Mouse (Mus musculus): ENCODE results near the gene Olfr520. TPM values are rescaled to one million over a fixed set of nuclear protein-coding genes. Genes with fewer than 3 reads are reported as not detected.

Gene Olfr520
- polyA plus RNA-seq, 1 experiment from 2014 or later: not detected

- Histone ChIP-seq H3K4me3 (ENCODE audit: low read depth, low read length) (no peak overlapping the region), H3K4me1 (ENCODE audit: control insufficient read depth, insufficient read depth, low read length) (no peaks in the 10 kb centered on the region), H3K27ac (ENCODE audit: low read depth, low read length) (no peak overlapping the region), H3K27me3 (ENCODE audit: control insufficient read depth, insufficient read depth, low read length) (no peaks in the 10 kb centered on the region), H3K9ac (ENCODE audit: low read length) (no peak overlapping the region), H3K36me3 (ENCODE audit: control insufficient read depth, insufficient read depth, low read length) (no peaks in the 10 kb centered on the region), H3K4me2 (ENCODE audit: low read depth) (no peak overlapping the region), H3K9me3 (ENCODE audit: control insufficient read depth, low read length) (no peaks in the 10 kb centered on the region)
- ATAC-seq (ENCODE audit: insufficient read depth, low FRiP score, low TSS enrichment): no peak
- WGBS: 87% methylated on average over 6 of the region's 6 CpGs
- DNase-seq (ENCODE audit: low spot score): no peak
Observed at GRCm38 (mm10) chr7:99707671-99708070, 22.4 kb upstream of the Olfr520 start.

DNA sequence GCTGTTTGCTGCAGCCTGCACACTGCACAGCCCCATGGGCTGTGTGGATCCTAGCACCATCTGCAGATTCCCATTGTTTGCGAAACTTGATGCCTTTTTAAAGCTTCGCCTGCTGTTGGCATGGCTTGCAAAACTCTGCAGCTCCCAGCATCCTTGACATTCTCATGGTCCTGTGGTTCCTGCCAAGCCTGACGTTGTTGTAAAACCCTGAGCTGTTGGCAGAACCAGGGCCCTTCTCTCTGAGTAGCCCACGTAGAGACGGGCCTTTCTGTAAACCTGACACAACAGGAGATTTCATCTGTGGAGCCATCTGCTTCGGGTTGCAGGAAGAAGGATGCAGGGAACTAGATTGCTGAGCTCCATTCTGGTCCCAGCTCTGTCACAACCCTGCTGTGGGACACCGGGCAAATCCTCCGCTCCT, 21.8 kb upstream of the Olfr520 start:
- Histone ChIP-seq H3K36me3 (ENCODE audit: control insufficient read depth, insufficient read depth, low read length) (no peaks in the 10 kb centered on the region), H3K4me1 (ENCODE audit: control insufficient read depth, insufficient read depth, low read length) (no peaks in the 10 kb centered on the region), H3K9ac (ENCODE audit: low read length) (no peak overlapping the region), H3K27ac (ENCODE audit: low read depth, low read length) (no peak overlapping the region), H3K4me3 (ENCODE audit: low read depth, low read length) (no peak overlapping the region), H3K9me3 (ENCODE audit: control insufficient read depth, low read length) (no peaks in the 10 kb centered on the region), H3K4me2 (ENCODE audit: low read depth) (no peak overlapping the region), H3K27me3 (ENCODE audit: control insufficient read depth, insufficient read depth, low read length) (no peaks in the 10 kb centered on the region)
- no peak for ATAC-seq (ENCODE audit: insufficient read depth, low FRiP score, low TSS enrichment)
- 67% methylated on average over 8 of the region's 8 CpGs for WGBS
- DNase-seq (ENCODE audit: low spot score): no peak

GRCm38 (mm10) chr7:99708750-99709149, 21.3 kb upstream of the Olfr520 start:
- Histone ChIP-seq H3K4me1 (ENCODE audit: control insufficient read depth, insufficient read depth, low read length) (no peaks in the 10 kb centered on the region), H3K36me3 (ENCODE audit: control insufficient read depth, insufficient read depth, low read length) (no peaks in the 10 kb centered on the region), H3K4me3 (ENCODE audit: low read depth, low read length) (no peak overlapping the region), H3K9ac (ENCODE audit: low read length) (no peak overlapping the region), H3K4me2 (ENCODE audit: low read depth) (no peak overlapping the region), H3K27me3 (ENCODE audit: control insufficient read depth, insufficient read depth, low read length) (no peaks in the 10 kb centered on the region), H3K9me3 (ENCODE audit: control insufficient read depth, low read length) (no peaks in the 10 kb centered on the region), H3K27ac (ENCODE audit: low read depth, low read length) (no peak overlapping the region)
- WGBS: 62% methylated on average over 5 of the region's 5 CpGs
- DNase-seq (ENCODE audit: low spot score): no peak
- no peak for ATAC-seq (ENCODE audit: insufficient read depth, low FRiP score, low TSS enrichment)

GRCm38 (mm10) chr7:99709992-99710391, 20.1 kb upstream of the Olfr520 start:
- no peak overlapping the region for H3K4me2 ChIP-seq (ENCODE audit: low read depth)
- no peaks in the 10 kb centered on the region for H3K4me1 ChIP-seq (ENCODE audit: control insufficient read depth, insufficient read depth, low read length)
- H3K9ac ChIP-seq (ENCODE audit: low read length): no peak overlapping the region
- no peak overlapping the region for H3K27ac ChIP-seq (ENCODE audit: low read depth, low read length)
- no peaks in the 10 kb centered on the region for H3K27me3 ChIP-seq (ENCODE audit: control insufficient read depth, insufficient read depth, low read length)
- DNase-seq (ENCODE audit: low spot score) (no peak), ATAC-seq (ENCODE audit: insufficient read depth, low FRiP score, low TSS enrichment) (no peak)
- no peak overlapping the region for H3K4me3 ChIP-seq (ENCODE audit: low read depth, low read length)
- WGBS: 60% methylated on average over 7 of the region's 7 CpGs
- H3K9me3 ChIP-seq (ENCODE audit: control insufficient read depth, low read length): no peaks in the 10 kb centered on the region
- H3K36me3 ChIP-seq (ENCODE audit: control insufficient read depth, insufficient read depth, low read length): no peaks in the 10 kb centered on the region

DNA sequence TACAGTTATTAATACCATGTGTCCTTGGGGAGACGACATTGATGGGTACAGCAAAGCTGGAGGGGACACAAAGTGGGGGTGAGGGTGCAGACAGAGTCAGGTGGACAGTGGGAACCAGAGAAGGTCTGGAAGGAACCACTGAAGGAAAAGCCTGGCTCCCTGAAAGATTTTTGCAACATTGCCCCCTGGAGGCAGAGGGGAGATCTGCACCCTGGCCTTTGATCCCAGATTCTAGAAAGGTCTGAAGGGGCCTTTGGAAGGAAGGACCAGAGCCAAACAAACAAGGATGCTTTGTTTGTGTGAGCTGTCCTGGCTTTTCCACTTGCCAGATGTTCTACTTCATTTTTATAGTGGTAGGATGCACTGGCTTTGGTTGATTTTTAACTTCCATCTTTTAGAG, 19.6 kb upstream of the Olfr520 start:
- H3K9ac ChIP-seq (ENCODE audit: low read length): no peak overlapping the region
- 27% methylated on average over 1 of the region's 1 CpGs for WGBS
- no peaks in the 10 kb centered on the region for H3K36me3 ChIP-seq (ENCODE audit: control insufficient read depth, insufficient read depth, low read length)
- ATAC-seq (ENCODE audit: insufficient read depth, low FRiP score, low TSS enrichment) (no peak), DNase-seq (ENCODE audit: low spot score) (peak; percentile 65)
- no peaks in the 10 kb centered on the region for H3K27me3 ChIP-seq (ENCODE audit: control insufficient read depth, insufficient read depth, low read length)
- H3K4me2 ChIP-seq (ENCODE audit: low read depth): no peak overlapping the region
- no peak overlapping the region for H3K27ac ChIP-seq (ENCODE audit: low read depth, low read length)
- H3K9me3 ChIP-seq (ENCODE audit: control insufficient read depth, low read length): no peaks in the 10 kb centered on the region
- no peaks in the 10 kb centered on the region for H3K4me1 ChIP-seq (ENCODE audit: control insufficient read depth, insufficient read depth, low read length)
- no peak overlapping the region for H3K4me3 ChIP-seq (ENCODE audit: low read depth, low read length)

DNA sequence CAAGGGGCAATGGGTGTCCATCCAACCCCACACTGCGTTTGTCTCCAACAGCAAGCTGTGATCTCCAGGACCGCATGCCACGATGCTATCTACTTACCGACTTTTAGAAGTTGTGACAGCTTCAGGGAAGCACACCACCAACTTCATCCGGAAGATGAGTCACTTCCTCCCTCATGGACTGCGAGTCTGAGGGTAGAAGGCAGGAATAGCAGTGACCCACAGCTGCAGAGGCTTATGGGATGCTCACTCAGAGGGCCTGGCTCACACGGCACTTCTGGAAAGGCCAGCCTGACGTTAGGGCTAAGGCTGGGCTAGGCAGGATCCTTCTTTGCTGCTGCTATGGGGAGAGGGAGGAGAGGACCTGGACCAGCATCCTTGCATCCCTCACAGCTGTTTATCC, 18.9 kb upstream of the Olfr520 start, which contains the start of gene Slco2b1:
Slco2b1 (minus strand) TSS at position 175 of the 400 bp plus-strand sequence.
- DNase-seq (ENCODE audit: low spot score) (no peak), ATAC-seq (ENCODE audit: insufficient read depth, low FRiP score, low TSS enrichment) (no peak)
- no peak within 1 kb of the TSS for H3K4me3 ChIP-seq (ENCODE audit: low read depth, low read length)
- H3K36me3 ChIP-seq (ENCODE audit: control insufficient read depth, insufficient read depth, low read length): no peaks in the 10 kb centered on the region
- no peak within 1 kb of the TSS for H3K9ac ChIP-seq (ENCODE audit: low read length)
- no peaks in the 10 kb centered on the region for H3K27me3 ChIP-seq (ENCODE audit: control insufficient read depth, insufficient read depth, low read length)
- H3K4me1 ChIP-seq (ENCODE audit: control insufficient read depth, insufficient read depth, low read length): no peaks in the 10 kb centered on the region
- H3K27ac ChIP-seq (ENCODE audit: low read depth, low read length): no peak within 1 kb of the TSS
- no peaks in the 10 kb centered on the region for H3K9me3 ChIP-seq (ENCODE audit: control insufficient read depth, low read length)
- WGBS: 77% methylated on average over 8 of the region's 8 CpGs
- H3K4me2 ChIP-seq (ENCODE audit: low read depth): no peak within 1 kb of the TSS

GRCm38 (mm10) chr7:99712431-99712830, 17.6 kb upstream of the Olfr520 start:
- ATAC-seq (ENCODE audit: insufficient read depth, low FRiP score, low TSS enrichment): no peak
- 91% methylated on average over 4 of the region's 4 CpGs for WGBS
- no peaks in the 10 kb centered on the region for H3K36me3 ChIP-seq (ENCODE audit: control insufficient read depth, insufficient read depth, low read length)
- no peak overlapping the region for H3K4me2 ChIP-seq (ENCODE audit: low read depth)
- H3K4me1 ChIP-seq (ENCODE audit: control insufficient read depth, insufficient read depth, low read length): no peaks in the 10 kb centered on the region
- no peak overlapping the region for H3K9ac ChIP-seq (ENCODE audit: low read length)
- H3K4me3 ChIP-seq (ENCODE audit: low read depth, low read length): no peak overlapping the region
- no peak for DNase-seq (ENCODE audit: low spot score)
- H3K27me3 ChIP-seq (ENCODE audit: control insufficient read depth, insufficient read depth, low read length): no peaks in the 10 kb centered on the region
- H3K27ac ChIP-seq (ENCODE audit: low read depth, low read length): no peak overlapping the region
- H3K9me3 ChIP-seq (ENCODE audit: control insufficient read depth, low read length): no peaks in the 10 kb centered on the region

- Histone ChIP-seq H3K9me3 (ENCODE audit: control insufficient read depth, low read length) (no peaks in the 10 kb centered on the region), H3K4me3 (ENCODE audit: low read depth, low read length) (no peak overlapping the region), H3K27me3 (ENCODE audit: control insufficient read depth, insufficient read depth, low read length) (no peaks in the 10 kb centered on the region), H3K4me2 (ENCODE audit: low read depth) (no peak overlapping the region), H3K9ac (ENCODE audit: low read length) (no peak overlapping the region), H3K4me1 (ENCODE audit: control insufficient read depth, insufficient read depth, low read length) (no peaks in the 10 kb centered on the region), H3K36me3 (ENCODE audit: control insufficient read depth, insufficient read depth, low read length) (no peaks in the 10 kb centered on the region), H3K27ac (ENCODE audit: low read depth, low read length) (no peak overlapping the region)
- DNase-seq (ENCODE audit: low spot score) (no peak), ATAC-seq (ENCODE audit: insufficient read depth, low FRiP score, low TSS enrichment) (no peak)
- WGBS: 86% methylated on average over 2 of the region's 2 CpGs
Observed at GRCm38 (mm10) chr7:99716536-99716935, 13.5 kb upstream of the Olfr520 start.

- Histone ChIP-seq H3K9ac (ENCODE audit: low read length) (no peak overlapping the region), H3K4me1 (ENCODE audit: control insufficient read depth, insufficient read depth, low read length) (no peaks in the 10 kb centered on the region), H3K4me2 (ENCODE audit: low read depth) (no peak overlapping the region), H3K36me3 (ENCODE audit: control insufficient read depth, insufficient read depth, low read length) (no peaks in the 10 kb centered on the region), H3K27ac (ENCODE audit: low read depth, low read length) (no peak overlapping the region), H3K4me3 (ENCODE audit: low read depth, low read length) (no peak overlapping the region), H3K27me3 (ENCODE audit: control insufficient read depth, insufficient read depth, low read length) (no peaks in the 10 kb centered on the region), H3K9me3 (ENCODE audit: control insufficient read depth, low read length) (no peaks in the 10 kb centered on the region)
- DNase-seq (ENCODE audit: low spot score) (no peak), ATAC-seq (ENCODE audit: insufficient read depth, low FRiP score, low TSS enrichment) (no peak)
- WGBS: 92% methylated on average over 2 of the region's 2 CpGs
Observed at GRCm38 (mm10) chr7:99734612-99735011, 4.5 kb downstream of the Olfr520 start.

Data from neural tube, embryonic 11.5 days (tissue).